Mouse (Mus musculus): ENCODE results near the gene C2. TPM values are rescaled to one million over a fixed set of nuclear protein-coding genes. Genes with fewer than 3 reads are reported as not detected.

C2 gene
- polyA plus RNA-seq, 2 experiments, result 14.1 to 15.6 TPM

DNA sequence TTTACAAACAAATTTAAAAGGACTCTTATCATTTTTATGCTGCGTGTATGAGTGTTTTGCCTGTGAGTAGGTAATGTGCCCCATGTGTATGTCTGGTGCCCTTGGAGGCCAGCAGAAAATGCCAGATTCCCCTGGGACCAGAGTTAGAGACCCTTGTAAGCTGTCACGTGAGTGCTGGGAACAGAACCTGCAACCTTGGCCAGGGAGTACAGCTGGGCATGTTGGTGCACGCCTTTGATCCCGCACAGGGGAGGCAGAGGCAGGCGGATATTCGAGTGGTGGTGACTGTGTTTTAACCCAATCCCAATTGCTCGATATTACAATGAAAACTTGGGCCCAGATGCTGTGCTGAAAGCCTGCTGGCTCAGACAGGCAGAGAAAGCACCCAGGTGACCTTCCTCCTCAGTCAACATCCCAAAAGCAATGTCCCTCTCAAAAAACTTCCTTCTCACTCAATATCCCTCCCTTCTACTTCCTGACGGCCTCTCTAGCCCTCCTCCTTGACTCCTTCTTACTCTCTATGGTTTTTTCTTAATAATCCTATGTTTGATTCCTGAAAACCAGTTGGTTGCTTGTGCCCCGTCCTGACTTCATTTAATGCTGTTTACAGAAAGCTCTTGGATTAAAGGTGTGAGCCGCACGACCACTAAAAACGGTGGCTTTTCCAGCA is 7.9 kb downstream of the C2 start:
- TF ChIP-seq EP300 (IDR thresholded peaks at IDR 0.05; ENCODE audit: low read depth), result no peak
- TF ChIP-seq CTCF (IDR thresholded peaks at IDR 0.05; ENCODE audit: low read depth), result no peak
- no peaks in the 10 kb centered on the region for H3K36me3 ChIP-seq (replicated peaks; ENCODE audit: control insufficient read depth, insufficient read depth, low read depth)
- no peak overlapping the region for H3K4me2 ChIP-seq (ENCODE audit: low read depth)
- 76% methylated on average over 12 of the region's 12 CpGs for WGBS (ENCODE audit: insufficient replicate concordance)
- peaks cover 3 to 13% of the 10 kb centered on the region in 2 experiments for H3K4me1 ChIP-seq (replicated peaks; ENCODE audit: control insufficient read depth in 2 of 2, insufficient read depth in 2 of 2, low read length in 1 of 2)
- no peak for DNase-seq (ENCODE audit: low read depth in 3 of 3, low spot score in 3 of 3)
- H3K27ac ChIP-seq, result no peak overlapping the region
- no peak overlapping the region for H3K9ac ChIP-seq (replicated peaks)
- no peak for ATAC-seq (ENCODE audit: insufficient read depth)
- no peaks in the 10 kb centered on the region for H3K9me3 ChIP-seq (ENCODE audit: control insufficient read depth, low read length)
- no peaks in the 10 kb centered on the region for H3K27me3 ChIP-seq (ENCODE audit: control insufficient read depth, insufficient read depth, low read length)
- H3K4me3 ChIP-seq (ENCODE audit: insufficient read depth in 1 of 2, low read depth in 2 of 2, low read length in 2 of 2), result no peak overlapping the region

DNA sequence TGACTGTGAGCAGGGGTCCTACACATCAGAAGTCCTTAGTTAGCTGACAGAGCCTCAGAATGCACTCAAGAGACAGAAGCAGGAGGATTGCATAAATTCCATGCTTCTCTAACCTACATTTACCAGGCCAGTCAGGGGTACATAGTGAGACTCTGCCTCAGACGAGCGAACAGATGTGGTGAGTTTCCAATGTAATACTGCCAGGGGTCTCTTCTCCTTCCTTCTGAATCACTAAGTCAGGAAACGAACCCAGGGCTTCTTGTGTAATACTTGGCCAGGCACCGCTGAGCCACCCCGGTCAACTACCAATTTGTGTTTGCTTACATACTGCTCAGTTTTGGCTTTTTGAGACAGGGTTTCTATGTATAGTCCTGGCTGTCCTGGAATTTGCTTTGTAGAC is 10.1 kb downstream of the C2 start:
- Histone ChIP-seq H3K4me3 (ENCODE audit: insufficient read depth in 1 of 2, low read depth in 2 of 2, low read length in 2 of 2) (no peak overlapping the region), H3K4me2 (ENCODE audit: low read depth) (no peak overlapping the region), H3K27me3 (ENCODE audit: control insufficient read depth, insufficient read depth, low read length) (no peaks in the 10 kb centered on the region), H3K27ac (no peak overlapping the region), H3K36me3 (replicated peaks; ENCODE audit: control insufficient read depth, insufficient read depth, low read depth) (no peaks in the 10 kb centered on the region), H3K9me3 (ENCODE audit: control insufficient read depth, low read length) (no peaks in the 10 kb centered on the region), H3K9ac (replicated peaks) (no peak overlapping the region), H3K4me1 (replicated peaks; ENCODE audit: control insufficient read depth in 2 of 2, insufficient read depth in 2 of 2, low read length in 1 of 2) (peaks cover 0 to 20% of the 10 kb centered on the region in 2 experiments; a peak in 3 of 4 replicates)
- TF ChIP-seq CTCF (IDR thresholded peaks at IDR 0.05; ENCODE audit: low read depth) (no peak), EP300 (IDR thresholded peaks at IDR 0.05; ENCODE audit: low read depth) (no peak)
- ATAC-seq (ENCODE audit: insufficient read depth), result no peak
- no peak for DNase-seq (ENCODE audit: low read depth in 3 of 3, low spot score in 3 of 3)
- 54% methylated on average over 5 of the region's 5 CpGs for WGBS (ENCODE audit: insufficient replicate concordance)

DNA sequence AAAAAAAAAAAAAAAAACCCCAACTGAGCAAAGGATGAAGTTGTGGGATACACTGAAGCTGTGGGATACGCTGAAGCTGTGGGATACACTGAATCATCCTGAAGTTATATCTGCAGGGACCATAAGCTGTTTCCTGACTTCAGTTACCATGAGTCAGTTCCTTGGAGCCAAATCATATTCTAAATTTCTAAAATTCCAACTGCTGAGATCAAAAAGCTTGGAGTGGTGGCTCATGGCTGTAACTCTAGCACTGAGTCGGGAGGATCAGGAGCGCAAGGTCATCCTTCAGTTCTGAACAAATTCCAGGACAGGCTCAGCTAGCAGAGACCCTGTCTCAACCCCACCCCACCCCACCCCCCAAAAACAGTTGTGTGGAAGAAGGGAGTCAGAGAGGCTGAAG is 12.4 kb downstream of the C2 start:
- no peaks in the 10 kb centered on the region for H3K27me3 ChIP-seq (ENCODE audit: control insufficient read depth, insufficient read depth, low read length)
- TF ChIP-seq CTCF (IDR thresholded peaks at IDR 0.05; ENCODE audit: low read depth), result no peak
- no peak for TF ChIP-seq EP300 (IDR thresholded peaks at IDR 0.05; ENCODE audit: low read depth)
- no peak overlapping the region for H3K4me3 ChIP-seq (ENCODE audit: insufficient read depth in 1 of 2, low read depth in 2 of 2, low read length in 2 of 2)
- H3K36me3 ChIP-seq (replicated peaks; ENCODE audit: control insufficient read depth, insufficient read depth, low read depth), result no peaks in the 10 kb centered on the region
- H3K9me3 ChIP-seq (ENCODE audit: control insufficient read depth, low read length), result no peaks in the 10 kb centered on the region
- H3K27ac ChIP-seq, result no peak overlapping the region
- no peak overlapping the region for H3K4me2 ChIP-seq (ENCODE audit: low read depth)
- H3K4me1 ChIP-seq (replicated peaks; ENCODE audit: control insufficient read depth in 2 of 2, insufficient read depth in 2 of 2, low read length in 1 of 2), result peaks cover 0 to 22% of the 10 kb centered on the region in 2 experiments; a peak in 2 of 4 replicates
- WGBS (ENCODE audit: insufficient replicate concordance), result 93% methylated on average over 3 of the region's 3 CpGs
- no peak overlapping the region for H3K9ac ChIP-seq (replicated peaks)
- DNase-seq (ENCODE audit: low read depth in 3 of 3, low spot score in 3 of 3) (no peak), ATAC-seq (ENCODE audit: insufficient read depth) (no peak)

DNA sequence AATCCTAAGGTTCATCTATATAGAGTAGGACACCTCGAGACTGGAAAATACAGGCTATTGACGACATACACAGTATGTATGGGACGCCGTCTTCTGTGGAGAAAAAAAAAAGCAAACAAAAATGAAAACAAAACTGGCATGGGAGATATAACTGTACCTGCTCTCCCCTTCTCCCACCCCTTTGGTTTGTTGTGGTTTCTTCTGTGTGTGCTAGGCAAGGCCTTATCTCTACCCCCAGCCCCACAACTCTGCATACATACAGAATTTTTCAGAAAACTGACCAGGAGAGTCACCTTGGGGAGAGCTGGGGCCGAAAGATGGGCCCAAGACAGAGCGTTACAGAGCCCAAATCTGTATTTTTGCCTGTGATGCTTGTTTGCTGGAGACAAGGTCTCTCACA is 13.4 kb downstream of the C2 start:
- Histone ChIP-seq H3K9ac (replicated peaks) (no peak overlapping the region), H3K36me3 (replicated peaks; ENCODE audit: control insufficient read depth, insufficient read depth, low read depth) (no peaks in the 10 kb centered on the region), H3K27me3 (ENCODE audit: control insufficient read depth, insufficient read depth, low read length) (no peaks in the 10 kb centered on the region), H3K9me3 (ENCODE audit: control insufficient read depth, low read length) (no peaks in the 10 kb centered on the region), H3K4me3 (ENCODE audit: insufficient read depth in 1 of 2, low read depth in 2 of 2, low read length in 2 of 2) (no peak overlapping the region), H3K4me1 (replicated peaks; ENCODE audit: control insufficient read depth in 2 of 2, insufficient read depth in 2 of 2, low read length in 1 of 2) (peaks cover 0 to 22% of the 10 kb centered on the region in 2 experiments; a peak in 2 of 4 replicates), H3K4me2 (ENCODE audit: low read depth) (no peak overlapping the region), H3K27ac (no peak overlapping the region)
- ATAC-seq (ENCODE audit: insufficient read depth), result peak; percentile 18; the same call in 1 of the 2 replicates
- 23% methylated on average over 6 of the region's 6 CpGs for WGBS (ENCODE audit: insufficient replicate concordance)
- TF ChIP-seq EP300 (IDR thresholded peaks at IDR 0.05; ENCODE audit: low read depth) (no peak), CTCF (IDR thresholded peaks at IDR 0.05; ENCODE audit: low read depth) (no peak)
- DNase-seq (ENCODE audit: low read depth in 3 of 3, low spot score in 3 of 3), result no peak

DNA sequence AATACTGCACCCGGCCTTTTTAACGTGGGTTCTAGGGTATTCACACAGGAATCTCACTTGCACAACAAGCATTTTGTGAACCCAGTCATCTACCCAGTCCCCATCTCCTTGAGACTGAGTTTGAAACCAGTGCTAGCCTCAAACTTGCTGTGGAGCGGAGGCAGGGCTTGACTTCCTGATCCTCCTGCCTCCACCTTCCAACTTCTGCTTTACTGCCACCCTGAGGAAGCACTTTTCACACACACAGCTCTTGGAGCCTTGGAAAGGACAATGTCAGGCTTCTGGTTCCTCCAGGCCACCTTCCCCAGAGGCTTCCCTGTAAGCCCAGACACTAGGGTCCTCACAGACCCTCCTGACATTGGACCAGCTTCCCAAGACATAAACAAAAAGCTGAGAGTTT is 14.7 kb downstream of the C2 start:
- no peak for DNase-seq (ENCODE audit: low read depth in 3 of 3, low spot score in 3 of 3)
- no peaks in the 10 kb centered on the region for H3K27me3 ChIP-seq (ENCODE audit: control insufficient read depth, insufficient read depth, low read length)
- WGBS (ENCODE audit: insufficient replicate concordance), result 53% methylated on average over 3 of the region's 3 CpGs

More for the DNA sequence above, 14.7 kb downstream of the C2 start:
- Histone ChIP-seq H3K27ac (no peak overlapping the region), H3K9ac (replicated peaks) (no peak overlapping the region), H3K4me1 (replicated peaks; ENCODE audit: control insufficient read depth in 2 of 2, insufficient read depth in 2 of 2, low read length in 1 of 2) (peaks cover 0 to 22% of the 10 kb centered on the region in 2 experiments; a peak in 2 of 4 replicates), H3K4me3 (ENCODE audit: insufficient read depth in 1 of 2, low read depth in 2 of 2, low read length in 2 of 2) (no peak overlapping the region), H3K4me2 (ENCODE audit: low read depth) (no peak overlapping the region), H3K9me3 (ENCODE audit: control insufficient read depth, low read length) (no peaks in the 10 kb centered on the region), H3K36me3 (replicated peaks; ENCODE audit: control insufficient read depth, insufficient read depth, low read depth) (no peaks in the 10 kb centered on the region)
- TF ChIP-seq CTCF (IDR thresholded peaks at IDR 0.05; ENCODE audit: low read depth), result 0 out of 2 replicates have a peak, but pooled peaks have one; percentile 15
- no peak for TF ChIP-seq EP300 (IDR thresholded peaks at IDR 0.05; ENCODE audit: low read depth)
- ATAC-seq (ENCODE audit: insufficient read depth), result no peak
